Mouse (Mus musculus): ENCODE data around the gene Zfp92. TPM values are rescaled to one million over a fixed set of nuclear protein-coding genes. Genes with fewer than 3 reads are reported as not detected.

Zfp92 gene
- total RNA-seq, 2 experiments from 2014 or later: not detected

- intact Hi-C loops (cut with DNase I): no loop called here
- no peak for DNase-seq
Measured at GRCm38 (mm10) chrX:73471764-73472163, 60.9 kb downstream of the Zfp92 start.

GRCm38 (mm10) chrX:73474340-73475165 is 63.7 kb downstream of the Zfp92 start:
- peak in 1 of 2 experiments; percentile 28 for DNase-seq
- intact Hi-C loops (cut with DNase I): no loop called here

GRCm38 (mm10) chrX:73475658-73476256 is 64.9 kb downstream of the Zfp92 start:
- DNase-seq: no peak
- intact Hi-C loops (cut with DNase I): no loop called here

GRCm38 (mm10) chrX:73476621-73477020 is 65.7 kb downstream of the Zfp92 start:
- peak; percentile 63 to 71 for DNase-seq
- intact Hi-C loops (cut with DNase I): no loop called here

- intact Hi-C loops (cut with DNase I): no loop called here
- no peak for DNase-seq
Measured at GRCm38 (mm10) chrX:73477500-73477899, 66.6 kb downstream of the Zfp92 start.

Other genes with a start within 250 kb of the Zfp92 start
- gene Spin2d, start 234.1 kb upstream of the Zfp92 start, total RNA-seq (2021): not detected
- gene Xlr3b, start 218.9 kb upstream of the Zfp92 start, total RNA-seq (2021): 1 to 10 TPM; 2.8 to 3.3 TPM
- gene Xlr4b, start 196.8 kb upstream of the Zfp92 start, total RNA-seq (2021): 1 to 10 TPM in 1 of 2 experiments, under 1 TPM in 1; 0.77 to 1.2 TPM
- gene F8a, start 182.8 kb upstream of the Zfp92 start, total RNA-seq (2021): 1 to 10 TPM; 5.8 to 7.3 TPM
- gene Xlr4c, start 168.0 kb upstream of the Zfp92 start, total RNA-seq (2021): not detected
- gene Xlr3c, start 145.7 kb upstream of the Zfp92 start, total RNA-seq (2021): not detected
- gene Xlr5a, start 118.1 kb upstream of the Zfp92 start, total RNA-seq (2021): not detected
- gene Xlr5c, start 118.1 kb upstream of the Zfp92 start, total RNA-seq (2021): not detected
- gene Gm45015, start 74.3 kb upstream of the Zfp92 start, total RNA-seq (2021): not detected
- gene Zfp275, start 68.5 kb upstream of the Zfp92 start, total RNA-seq (2021): 1 to 10 TPM; 6.7 to 8.1 TPM
- gene Gm18336, start 12.4 kb upstream of the Zfp92 start, total RNA-seq (2021): not detected
- gene Trex2, start 24.2 kb downstream of the Zfp92 start, total RNA-seq (2021): not detected
- 10 to 100 TPM; 14.5 to 16.3 TPM for gene Haus7, start 47.9 kb downstream of the Zfp92 start, total RNA-seq (2021)
- 100 to 1,000 TPM; 276 to 309 TPM for gene Bgn, start 72.5 kb downstream of the Zfp92 start, total RNA-seq (2021)
- under 1 TPM in 1 of 2 experiments, not detected in 1; 0.15 TPM for gene Atp2b3, start 92.0 kb downstream of the Zfp92 start, total RNA-seq (2021)
- gene Dusp9, start 228.3 kb downstream of the Zfp92 start, total RNA-seq (2021): under 1 TPM in 1 of 2 experiments, not detected in 1; 0.14 TPM
- 1 to 10 TPM; 8.0 to 8.4 TPM for gene Pnck, start 249.0 kb downstream of the Zfp92 start, total RNA-seq (2021)

Data from heart, postnatal 10 days (tissue).